Mouse (Mus musculus) bone marrow macrophage, adult 2 months (primary cell): Measurements from ENCODE around the gene Hist1h2bh.

ENCODE experiments used
- CTCF ChIP-seq: IDR thresholded peaks from 2 replicates; pipeline ENCODE4 v1.5.1; 2012; ENCODE audit warnings: low read depth, mild to moderate bottlenecking, low read length, moderate library complexity
- POLR2A ChIP-seq: IDR thresholded peaks from 2 replicates; pipeline ENCODE4 v1.6.1; 2012; ENCODE audit warnings: mild to moderate bottlenecking, low read depth, low read length, borderline replicate concordance

GRCm38 (mm10) chr13:23499943-23500342 lies 43.2 kb downstream of the Hist1h2bh start:
- TF ChIP-seq CTCF (no peak), POLR2A (no peak)
